Mouse (Mus musculus): ENCODE results near the gene Ntf3.

Ntf3 gene

GRCm38 (mm10) chr6:126159279-126160066, 7.2 kb downstream of the Ntf3 start:
- no peak for DNase-seq (ENCODE audit: low read depth, low spot score)

- no peak for DNase-seq (ENCODE audit: low read depth, low spot score)
Measured at GRCm38 (mm10) chr6:126155928-126156327, 10.8 kb downstream of the Ntf3 start.

- no peak for DNase-seq (ENCODE audit: low read depth, low spot score)
Measured at GRCm38 (mm10) chr6:126154372-126154982, 12.2 kb downstream of the Ntf3 start.

- DNase-seq (ENCODE audit: low read depth, low spot score): no peak
Measured at GRCm38 (mm10) chr6:126153154-126153553, 13.6 kb downstream of the Ntf3 start.

GRCm38 (mm10) chr6:126143659-126144058, 23.1 kb downstream of the Ntf3 start:
- DNase-seq (ENCODE audit: low read depth, low spot score): no peak

- no peak for DNase-seq (ENCODE audit: low read depth, low spot score)
Measured at GRCm38 (mm10) chr6:126142741-126143140, 24.0 kb downstream of the Ntf3 start.

- DNase-seq (ENCODE audit: low read depth, low spot score): no peak
Measured at GRCm38 (mm10) chr6:126142021-126142554, 24.6 kb downstream of the Ntf3 start.

GRCm38 (mm10) chr6:126141472-126141871, 25.2 kb downstream of the Ntf3 start:
- DNase-seq (ENCODE audit: low read depth, low spot score): no peak

GRCm38 (mm10) chr6:126140961-126141360, 25.7 kb downstream of the Ntf3 start:
- DNase-seq (ENCODE audit: low read depth, low spot score): no peak

GRCm38 (mm10) chr6:126140416-126140815, 26.3 kb downstream of the Ntf3 start:
- no peak for DNase-seq (ENCODE audit: low read depth, low spot score)

GRCm38 (mm10) chr6:126134155-126134906, 32.4 kb downstream of the Ntf3 start:
- DNase-seq (ENCODE audit: low read depth, low spot score): no peak

- no peak for DNase-seq (ENCODE audit: low read depth, low spot score)
Measured at GRCm38 (mm10) chr6:126128238-126128637, 38.5 kb downstream of the Ntf3 start.

- no peak for DNase-seq (ENCODE audit: low read depth, low spot score)
Measured at GRCm38 (mm10) chr6:126118247-126118646, 48.5 kb downstream of the Ntf3 start.

- no peak for DNase-seq (ENCODE audit: low read depth, low spot score)
Measured at GRCm38 (mm10) chr6:126117191-126117590, 49.5 kb downstream of the Ntf3 start.

GRCm38 (mm10) chr6:126114934-126115633, 51.6 kb downstream of the Ntf3 start:
- no peak for DNase-seq (ENCODE audit: low read depth, low spot score)

GRCm38 (mm10) chr6:126110892-126111835, 55.5 kb downstream of the Ntf3 start:
- no peak for DNase-seq (ENCODE audit: low read depth, low spot score)

- no peak for DNase-seq (ENCODE audit: low read depth, low spot score)
Measured at GRCm38 (mm10) chr6:126109184-126109583, 57.5 kb downstream of the Ntf3 start.

GRCm38 (mm10) chr6:126108771-126109170, 57.9 kb downstream of the Ntf3 start:
- DNase-seq (ENCODE audit: low read depth, low spot score): no peak

GRCm38 (mm10) chr6:126107398-126107797, 59.3 kb downstream of the Ntf3 start:
- DNase-seq (ENCODE audit: low read depth, low spot score): no peak

- no peak for DNase-seq (ENCODE audit: low read depth, low spot score)
Measured at GRCm38 (mm10) chr6:126106798-126107173, 59.9 kb downstream of the Ntf3 start.

All from A20 (cell line).